ENCODE assay signal across 7 mouse cellular contexts in genomic region chr11:117114231-117114591, GRCm38 (mm10). TPM values are rescaled to one million over a fixed set of nuclear protein-coding genes. Genes with fewer than 3 reads are reported as not detected.
DNase-seq lines count a peak whose midpoint lies in the region; ATAC-seq and TF ChIP-seq lines count a peak whose summit lies in the region.

No protein-coding gene starts in this region.

- H3K27me3 ChIP-seq in lung, postnatal 0 days (replicated peaks; ENCODE audit: insufficient read depth, low read length) = no peaks in the 10 kb centered on the region
- H3K27me3 ChIP-seq in limb, embryonic 13.5 days = no peaks in the 10 kb centered on the region
- no peaks in the 10 kb centered on the region for H3K27me3 ChIP-seq in stomach, embryonic 15.5 days (replicated peaks)

- no peak for TF ChIP-seq EP300 in lung, postnatal 0 days (IDR thresholded peaks at IDR 0.05)

- peak; percentile 51 for DNase-seq in lung, postnatal 0 days (ENCODE audit: low spot score)
- DNase-seq in lung, postnatal 14 days = no peak
- DNase-seq in retina, embryonic 14.5 days (ENCODE audit: low spot score) = no peak
- DNase-seq in frontal cortex, postnatal 14 days (ENCODE audit: low spot score in 2 of 2) = no peak

- 32% methylated on average over 13 of the region's 13 CpGs for WGBS in lung, postnatal 0 days
- 43% methylated on average over 13 of the region's 13 CpGs for WGBS in limb, embryonic 13.5 days
- WGBS in stomach, embryonic 15.5 days = 34% methylated on average over 13 of the region's 13 CpGs

- peak; percentile 23 for TF ChIP-seq CTCF in lung, postnatal 0 days (IDR thresholded peaks at IDR 0.05)
- TF ChIP-seq CTCF in embryonic fibroblast, embryonic 13.5 days (IDR thresholded peaks at IDR 0.05; ENCODE audit: borderline replicate concordance, insufficient read depth, low read length) = no peak

- ATAC-seq in lung, postnatal 0 days = no peak
- ATAC-seq in limb, embryonic 13.5 days (ENCODE audit: low FRiP score, low read depth) = no peak
- ATAC-seq in stomach, embryonic 15.5 days (ENCODE audit: insufficient read depth, low FRiP score, low read depth) = no peak

- H3K36me3 ChIP-seq in lung, postnatal 0 days (ENCODE audit: insufficient read depth, low read length) = peaks cover 7% of the 10 kb centered on the region; the same call in 1 of the 2 replicates
- peaks cover 8% of the 10 kb centered on the region for H3K36me3 ChIP-seq in limb, embryonic 13.5 days
- H3K36me3 ChIP-seq in stomach, embryonic 15.5 days = 0 out of 2 replicates have a peak, but pooled peaks cover 9% of the 10 kb centered on the region

- peak overlapping the region; percentile 97 for H3K27ac ChIP-seq in lung, postnatal 0 days (ENCODE audit: low read length)
- H3K27ac ChIP-seq in embryonic fibroblast, embryonic 13.5 days (ENCODE audit: insufficient read depth, low read length) = peak overlapping the region; percentile 98
- H3K27ac ChIP-seq in limb, embryonic 13.5 days = peak overlapping the region; percentile 99
- H3K27ac ChIP-seq in stomach, embryonic 15.5 days = peak overlapping the region; percentile 99

- H3K4me1 ChIP-seq in lung, postnatal 0 days (ENCODE audit: insufficient read depth, low read depth, low read length) = peaks cover 25% of the 10 kb centered on the region
- peaks cover 17% of the 10 kb centered on the region for H3K4me1 ChIP-seq in embryonic fibroblast, embryonic 13.5 days (ENCODE audit: control insufficient read depth, insufficient read depth, low read length)
- H3K4me1 ChIP-seq in limb, embryonic 13.5 days = peaks cover 64% of the 10 kb centered on the region
- peaks cover 33% of the 10 kb centered on the region for H3K4me1 ChIP-seq in stomach, embryonic 15.5 days

- peak overlapping the region; percentile 85 for H3K4me3 ChIP-seq in lung, postnatal 0 days (ENCODE audit: low read depth, low read length)
- H3K4me3 ChIP-seq in embryonic fibroblast, embryonic 13.5 days (ENCODE audit: insufficient read depth, low read length) = peak overlapping the region; percentile 58
- peak overlapping the region; percentile 89 for H3K4me3 ChIP-seq in limb, embryonic 13.5 days
- H3K4me3 ChIP-seq in stomach, embryonic 15.5 days (replicated peaks) = peak overlapping the region; percentile 90

- peak overlapping the region; percentile 75 for H3K4me2 ChIP-seq in lung, postnatal 0 days (replicated peaks; ENCODE audit: low read depth, low read length)
- peak overlapping the region; percentile 79 for H3K4me2 ChIP-seq in limb, embryonic 13.5 days (replicated peaks)
- peak overlapping the region; percentile 57 for H3K4me2 ChIP-seq in stomach, embryonic 15.5 days

- no peak for TF ChIP-seq POLR2A in embryonic fibroblast, embryonic 13.5 days (IDR thresholded peaks at IDR 0.05; ENCODE audit: low read depth, low read length)

- H3K9ac ChIP-seq in lung, postnatal 0 days (replicated peaks; ENCODE audit: low read depth) = peak overlapping the region; percentile 39
- H3K9ac ChIP-seq in limb, embryonic 13.5 days = peak overlapping the region; percentile 60
- H3K9ac ChIP-seq in stomach, embryonic 15.5 days = peak overlapping the region; percentile 45; the same call in 1 of the 2 replicates

- H3K9me3 ChIP-seq in lung, postnatal 0 days (ENCODE audit: low read length) = no peaks in the 10 kb centered on the region
- H3K9me3 ChIP-seq in limb, embryonic 13.5 days = no peaks in the 10 kb centered on the region
- H3K9me3 ChIP-seq in stomach, embryonic 15.5 days = no peaks in the 10 kb centered on the region

RNA-seq across cellular contexts. Expression of gene Sec14l1, which starts 0.8 kb away (rescaled TPM):
- polyA plus RNA-seq in lung, postnatal 0 days (2015; fragmentation: Nextera tagmentation; extraction: Ambion mirVana) = 62.2 and 62.4 TPM in 2 replicates
- polyA plus RNA-seq in embryonic fibroblast, embryonic 13.5 days (2011; ENCODE audit: insufficient read length, low read depth, missing spikeins) = 65.7 and 70.4 TPM in 2 replicates
- polyA plus RNA-seq in limb, embryonic 13.5 days (2015; fragmentation: Nextera tagmentation; extraction: Ambion mirVana) = 61.2 and 65.4 TPM in 2 replicates
- polyA plus RNA-seq in stomach, embryonic 15.5 days (2015; fragmentation: Nextera tagmentation; extraction: Ambion mirVana) = 48.0 and 49.5 TPM in 2 replicates
